Mouse (Mus musculus): ENCODE data around the gene Scn8a.

- TF ChIP-seq CTCF (IDR thresholded peaks at IDR 0.05; ENCODE audit: borderline replicate concordance, insufficient read depth, low read length) (no peak), POLR2A (IDR thresholded peaks at IDR 0.05; ENCODE audit: low read depth, low read length) (no peak)
These were observed 206.0 kb downstream of the Scn8a start for GRCm38 (mm10) chr15:101075656-101076055.
